In genomic region chr9:109200349-109200748, GRCm38 (mm10) we compare ENCODE assay signal across 21 mouse cellular contexts. TPM values are rescaled to one million over a fixed set of nuclear protein-coding genes. Genes with fewer than 3 reads are reported as not detected.
"Had no signal": no experiment of that assay in that cellular context is flagged by ENCODE, and none has a peak within 500 bp of the region (broad histone marks: within the 10 kb centered on the region; RNA-seq: fewer than 3 reads in every experiment).

No protein-coding gene starts in this region.

- H3K4me3 ChIP-seq: left cerebral cortex, adult 2 months; limb, embryonic 10.5 days; liver, embryonic 13.5 days; megakaryocyte, embryonic 14.5 days; midbrain, embryonic 15.5 days; neural tube, embryonic 13.5 days had no signal

- H3K4me2 ChIP-seq: liver, embryonic 13.5 days; midbrain, embryonic 11.5 days; midbrain, embryonic 15.5 days; neural tube, embryonic 13.5 days had no signal

- ATAC-seq: intestine, embryonic 16.5 days; liver, postnatal 0 days; midbrain, embryonic 15.5 days had no signal

- H3K27ac ChIP-seq: left cerebral cortex, adult 2 months; limb, embryonic 10.5 days; liver, embryonic 13.5 days; midbrain, embryonic 15.5 days; neural tube, embryonic 13.5 days had no signal

- H3K36me3 ChIP-seq: limb, embryonic 10.5 days; liver, embryonic 13.5 days; midbrain, embryonic 15.5 days; neural tube, embryonic 13.5 days had no signal

- H3K9me3 ChIP-seq: limb, embryonic 10.5 days; liver, embryonic 13.5 days; megakaryocyte, embryonic 14.5 days; midbrain, embryonic 15.5 days; neural tube, embryonic 13.5 days had no signal

- H3K9ac ChIP-seq: liver, embryonic 13.5 days; liver, postnatal 0 days; midbrain, embryonic 15.5 days; neural tube, embryonic 13.5 days had no signal

- H3K4me1 ChIP-seq: limb, embryonic 10.5 days; liver, embryonic 13.5 days; megakaryocyte, embryonic 14.5 days; midbrain, embryonic 15.5 days; neural tube, embryonic 13.5 days had no signal

- DNase-seq: kidney, adult 2 months; kidney, postnatal 25 days; liver, embryonic 13.5 days; liver, postnatal 0 days; lung, postnatal 36 days; spleen, adult 18-20 months; thymus, adult 18-20 months; thymus, postnatal 14 days had no signal

- H3K27me3 ChIP-seq: liver, embryonic 13.5 days; megakaryocyte, embryonic 14.5 days; midbrain, embryonic 15.5 days; neural tube, embryonic 13.5 days had no signal

RNA-seq across cellular contexts. Expression of gene Fbxw13, which starts 4.6 kb away (rescaled TPM):
- total RNA-seq: layer of hippocampus, postnatal 25 days; left cerebral cortex, adult 2 months; left cerebral cortex, postnatal 14 days had no signal
- polyA plus RNA-seq: intestine, embryonic 16.5 days; kidney, adult 2 months; kidney, embryonic 16.5 days; limb, embryonic 10.5 days; limb, embryonic 14.5 days; liver, embryonic 13.5 days; liver, postnatal 0 days; lung, embryonic 16.5 days; midbrain, embryonic 11.5 days; midbrain, embryonic 15.5 days; neural tube, embryonic 13.5 days; stomach, embryonic 14.5 days had no signal

RNA-seq across cellular contexts. Expression of gene Fbxw20, which starts 34.2 kb away (rescaled TPM):
- total RNA-seq: layer of hippocampus, postnatal 25 days; left cerebral cortex, adult 2 months; left cerebral cortex, postnatal 14 days had no signal
- polyA plus RNA-seq: intestine, embryonic 16.5 days; kidney, adult 2 months; kidney, embryonic 16.5 days; limb, embryonic 10.5 days; limb, embryonic 14.5 days; liver, embryonic 13.5 days; liver, postnatal 0 days; lung, embryonic 16.5 days; midbrain, embryonic 11.5 days; midbrain, embryonic 15.5 days; neural tube, embryonic 13.5 days; stomach, embryonic 14.5 days had no signal

RNA-seq across cellular contexts. Expression of gene Fbxw21, which starts 38.5 kb away (rescaled TPM):
- total RNA-seq: layer of hippocampus, postnatal 25 days; left cerebral cortex, adult 2 months; left cerebral cortex, postnatal 14 days had no signal
- polyA plus RNA-seq: intestine, embryonic 16.5 days; kidney, adult 2 months; kidney, embryonic 16.5 days; limb, embryonic 10.5 days; limb, embryonic 14.5 days; liver, embryonic 13.5 days; liver, postnatal 0 days; lung, embryonic 16.5 days; midbrain, embryonic 11.5 days; midbrain, embryonic 15.5 days; neural tube, embryonic 13.5 days; stomach, embryonic 14.5 days had no signal
